ENCODE assay signal across 16 mouse cellular contexts in the genomic region with DNA sequence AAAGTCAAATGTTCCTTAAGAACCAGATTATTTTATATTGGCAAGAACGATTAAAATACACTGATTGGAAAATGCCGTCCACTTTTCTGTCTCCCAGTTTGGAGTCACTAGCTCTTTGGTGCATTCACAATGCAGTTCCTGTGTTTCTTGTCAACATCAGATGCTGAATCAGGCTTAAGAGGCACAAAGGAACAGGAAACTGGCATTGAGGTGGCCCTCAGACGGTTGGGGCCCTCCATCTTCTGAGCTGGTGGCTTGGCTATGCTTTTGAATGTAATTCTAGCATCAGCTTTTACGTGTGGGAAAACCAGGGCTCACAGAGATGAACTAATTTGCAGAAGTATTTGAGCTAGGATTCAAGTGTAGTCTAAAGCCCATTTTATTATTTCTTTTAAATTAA.
"Had no signal": no experiment of that assay in that cellular context is flagged by ENCODE, and none has a peak within 500 bp of the region (broad histone marks: within the 10 kb centered on the region; RNA-seq: fewer than 3 reads in every experiment).

No protein-coding gene starts in this region.

- H3K4me3 ChIP-seq: liver, embryonic 13.5 days; midbrain, embryonic 12.5 days had no signal

- H3K4me1 ChIP-seq: liver, embryonic 13.5 days had no signal

- H3K36me3 ChIP-seq: liver, embryonic 13.5 days; midbrain, embryonic 12.5 days had no signal

- H3K9me3 ChIP-seq: liver, embryonic 13.5 days; midbrain, embryonic 12.5 days had no signal

- H3K4me2 ChIP-seq: liver, embryonic 13.5 days; midbrain, embryonic 12.5 days had no signal

- H3K27me3 ChIP-seq: liver, embryonic 13.5 days; midbrain, embryonic 12.5 days had no signal

- H3K27ac ChIP-seq: kidney, postnatal 0 days; liver, embryonic 13.5 days; midbrain, embryonic 12.5 days; stomach, postnatal 0 days had no signal

- DNase-seq: kidney, adult 2 months; kidney, postnatal 25 days; layer of hippocampus, postnatal 36 days; liver, embryonic 13.5 days; lung, adult 2 months; lung, postnatal 14 days; lung, postnatal 4 days; right cerebral cortex, adult 18-20 months; right cerebral cortex, postnatal 14 days; right cerebral cortex, postnatal 4 days; thymus, adult 2 months; thymus, postnatal 25 days had no signal

- H3K9ac ChIP-seq: liver, embryonic 13.5 days; midbrain, embryonic 12.5 days had no signal

- ATAC-seq: intestine, postnatal 0 days had no signal
